Mouse (Mus musculus) embryonic facial prominence, embryonic 14.5 days (tissue): ENCODE results near the gene Tmem108. TPM values are rescaled to one million over a fixed set of nuclear protein-coding genes. Genes with fewer than 3 reads are reported as not detected.

Source experiments
- ATAC-seq: fragments of 200-750 bp; cut with Nextera tagmentation; 2 replicates; pipeline ENCODE4 v1.8.0; 2017; ENCODE audit warnings: low read depth, moderate number of reproducible peaks, moderate TSS enrichment
- DNase-seq: peaks from one replicate; pipeline ENCODE4 v3.0.0-alpha.2; 2015; ENCODE audit warnings: low spot score
- H3K27ac ChIP-seq: fragments of 300-500 bp; sonication (generic); replicated peaks from 2 replicates; pipeline ENCODE4 v1.5.1; 2014; ENCODE audit warnings: low read depth, mild to moderate bottlenecking, low read length, moderate library complexity
- H3K27me3 ChIP-seq: fragments of 300-500 bp; sonication (generic); replicated peaks from 2 replicates; pipeline ENCODE4 v1.6.1; 2014; ENCODE audit warnings: low read length; ENCODE audit not compliant: control insufficient read depth, insufficient read depth
- H3K36me3 ChIP-seq: fragments of 300-500 bp; sonication (generic); 2 replicates; pipeline ENCODE4 v1.6.1; 2014; ENCODE audit warnings: low read length, mixed read lengths; ENCODE audit not compliant: control insufficient read depth, insufficient read depth
- H3K4me1 ChIP-seq: fragments of 300-500 bp; sonication (generic); 2 replicates; pipeline ENCODE4 v1.6.1; 2014; ENCODE audit warnings: antibody characterized with exemption, low read length; ENCODE audit not compliant: control insufficient read depth, insufficient read depth
- H3K4me2 ChIP-seq: fragments of 300-500 bp; sonication (generic); 2 replicates; pipeline ENCODE4 v1.6.1; 2014; ENCODE audit warnings: low read depth, mild to moderate bottlenecking, low read length, moderate library complexity, mixed read lengths
- H3K4me3 ChIP-seq: fragments of 300-500 bp; sonication (generic); 2 replicates; pipeline ENCODE4 v1.5.1; 2014; ENCODE audit warnings: low read depth, mild to moderate bottlenecking, low read length
- H3K9ac ChIP-seq: fragments of 300-500 bp; sonication (generic); 2 replicates; pipeline ENCODE4 v1.6.1; 2014; ENCODE audit warnings: low read depth, mild to moderate bottlenecking, low read length, moderate library complexity, mixed read lengths
- H3K9me3 ChIP-seq: fragments of 300-500 bp; sonication (generic); 2 replicates; pipeline ENCODE4 v1.6.1; 2016; ENCODE audit warnings: low read length; ENCODE audit not compliant: control insufficient read depth
- WGBS: fragments of 180-500 bp; shearing (Covaris S2); extraction: QIAGEN DNeasy Blood & Tissue Kit; methylation state at CpG from one replicate; pipeline ENCODE4 v1.1.7; 2014; 5-methylcytosine and 5-hydroxymethylcytosine counted together
- polyA plus RNA-seq: library from polyadenylated mRNA; unstranded; fragments of >200 nt; fragmentation: Nextera tagmentation; extraction: Ambion mirVana; gene quantifications from 2 replicates; pipeline ENCODE4 v1.2.1, GENCODE M21; 2014

Tmem108 gene
- polyA plus RNA-seq, 1 experiment from 2014 or later, result 9.9 TPM

DNA sequence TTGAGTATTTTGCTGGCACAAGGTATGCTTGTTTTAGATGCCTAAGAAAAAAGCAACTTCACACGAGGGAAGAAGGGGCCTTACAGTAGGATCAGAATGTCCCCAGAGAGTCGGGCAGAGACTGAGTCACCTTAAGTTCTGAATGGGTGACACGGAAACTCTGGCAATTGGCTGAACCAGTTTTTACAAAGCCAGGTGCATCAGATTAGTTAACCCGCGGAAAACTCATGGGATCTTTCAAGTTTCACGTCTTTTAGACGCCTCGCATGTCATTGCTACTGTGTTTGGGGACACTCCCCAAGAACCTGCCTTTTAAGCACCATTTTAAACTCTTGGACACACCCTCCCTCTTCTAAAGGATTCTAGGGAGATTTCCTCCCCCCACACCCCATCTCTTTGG lies 1.3 kb downstream of the Tmem108 start:
- no peak overlapping the region for H3K27ac ChIP-seq
- H3K4me3 ChIP-seq, result peak overlapping the region; percentile 63
- DNase-seq (peak; percentile 26), ATAC-seq (no peak)
- peaks cover 26% of the 10 kb centered on the region for H3K27me3 ChIP-seq
- no peak overlapping the region; the same call in 1 of the 2 replicates for H3K9ac ChIP-seq
- H3K4me1 ChIP-seq, result no peaks in the 10 kb centered on the region
- H3K9me3 ChIP-seq, result no peaks in the 10 kb centered on the region
- no peaks in the 10 kb centered on the region for H3K36me3 ChIP-seq
- H3K4me2 ChIP-seq, result peak overlapping the region; percentile 95
- 12% methylated on average over 8 of the region's 8 CpGs for WGBS

DNA sequence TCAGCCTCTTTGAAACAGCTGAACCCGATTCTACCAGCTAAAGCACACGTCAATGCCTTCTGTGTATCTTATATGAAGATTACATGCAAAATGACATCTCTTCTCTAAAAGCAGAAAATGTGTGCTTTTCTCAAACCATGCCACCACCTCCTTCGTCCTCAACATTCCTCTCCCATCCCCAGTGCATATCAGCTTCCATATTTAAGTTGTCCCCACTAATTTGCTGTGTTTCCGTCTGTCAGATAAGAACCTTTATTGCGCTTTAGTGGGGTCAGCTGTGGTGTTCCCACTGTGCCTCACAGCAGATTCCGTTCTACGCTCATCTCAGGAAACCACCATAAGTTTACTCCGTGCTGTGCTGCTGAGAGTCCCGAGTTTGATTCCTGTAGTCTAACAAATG lies 1.8 kb downstream of the Tmem108 start:
- no peak for ATAC-seq
- Histone ChIP-seq H3K4me3 (no peak overlapping the region), H3K9me3 (no peaks in the 10 kb centered on the region), H3K27me3 (peaks cover 26% of the 10 kb centered on the region), H3K36me3 (no peaks in the 10 kb centered on the region), H3K4me1 (no peaks in the 10 kb centered on the region), H3K27ac (no peak overlapping the region), H3K4me2 (peak overlapping the region; percentile 95), H3K9ac (no peak overlapping the region)
- DNase-seq, result no peak
- 35% methylated on average over 9 of the region's 9 CpGs for WGBS

DNA sequence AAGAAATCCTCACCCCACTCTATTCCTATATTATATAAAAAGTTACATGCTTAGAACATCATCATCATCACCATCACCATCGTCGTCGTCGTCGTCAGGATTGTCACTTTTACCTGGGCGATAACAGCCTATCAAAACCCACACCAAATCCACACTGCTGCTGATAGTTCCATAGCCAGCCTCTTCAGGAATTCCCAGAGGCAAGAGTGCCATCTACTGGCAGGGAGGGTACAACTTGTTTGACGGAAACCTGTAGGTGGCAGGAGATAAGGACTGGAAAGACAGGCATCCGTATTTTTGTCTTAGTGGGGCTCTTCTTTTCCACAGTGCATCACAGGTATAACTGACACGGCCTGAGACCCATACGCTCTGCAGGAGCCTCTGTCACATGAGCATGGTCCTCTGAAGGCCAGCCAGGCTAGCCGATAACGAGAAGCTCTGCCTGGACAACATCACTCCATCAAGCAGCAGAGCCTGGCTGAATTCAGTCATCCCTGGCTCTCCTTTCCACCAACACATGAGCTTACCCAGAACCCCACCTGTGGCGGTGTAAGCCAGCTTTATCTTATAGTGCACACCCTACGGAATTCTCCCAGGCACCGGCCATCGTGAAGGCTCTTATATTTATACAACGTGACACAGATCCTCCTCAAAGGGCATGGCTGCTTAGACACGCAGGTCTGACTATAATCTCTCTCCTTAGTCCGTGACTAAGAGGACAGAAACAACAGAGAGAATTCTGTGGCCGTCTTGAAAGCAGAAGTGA lies 2.5 kb downstream of the Tmem108 start:
- Histone ChIP-seq H3K27ac (no peak overlapping the region), H3K27me3 (peaks cover 26% of the 10 kb centered on the region), H3K4me1 (no peaks in the 10 kb centered on the region), H3K9ac (no peak overlapping the region; the same call in 1 of the 2 replicates), H3K4me3 (no peak overlapping the region), H3K36me3 (no peaks in the 10 kb centered on the region), H3K4me2 (peak overlapping the region; percentile 29; the same call in 1 of the 2 replicates), H3K9me3 (no peaks in the 10 kb centered on the region)
- DNase-seq (peak; percentile 91), ATAC-seq (peak; percentile 26; the same call in 1 of the 2 replicates)
- WGBS, result 15% methylated on average over 20 of the region's 20 CpGs

DNA sequence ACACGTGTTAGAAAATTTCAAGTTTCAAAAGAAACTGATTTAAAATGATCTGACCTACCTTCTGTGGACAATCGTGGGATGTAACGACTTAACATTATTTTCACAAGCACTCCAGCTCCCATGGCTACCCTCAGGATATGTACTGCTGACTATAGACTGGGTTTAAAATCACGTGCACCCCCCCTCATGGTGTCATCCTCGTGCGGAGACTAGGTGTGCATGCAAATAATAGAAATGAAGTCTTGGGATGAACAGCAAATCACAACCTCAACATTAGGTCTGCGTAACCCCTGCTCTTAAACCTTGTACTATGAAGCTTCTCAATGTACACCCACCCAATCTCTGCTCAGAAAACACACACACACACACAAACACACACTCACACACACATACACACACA lies 3.4 kb downstream of the Tmem108 start:
- no peak for ATAC-seq

DNA sequence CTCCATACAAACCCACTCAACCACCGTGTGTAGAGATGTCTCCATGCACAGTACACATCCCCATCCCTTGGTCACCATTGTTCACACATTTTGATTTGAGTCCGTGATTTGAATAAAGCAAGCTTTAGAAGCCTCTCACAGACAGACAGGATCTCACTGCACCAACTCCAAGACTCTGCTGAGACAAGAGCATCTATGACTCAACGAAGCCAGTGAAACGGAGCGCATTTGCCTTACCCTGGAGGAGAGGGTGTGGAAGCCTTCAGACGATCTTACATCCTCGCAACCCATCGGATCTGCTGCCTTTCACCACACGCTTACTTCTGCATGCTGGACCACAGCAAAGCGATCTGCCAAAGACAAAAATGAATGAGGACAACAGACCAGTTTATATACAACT lies 9.0 kb downstream of the Tmem108 start:
- Histone ChIP-seq H3K4me2 (no peak overlapping the region), H3K36me3 (no peaks in the 10 kb centered on the region), H3K27ac (no peak overlapping the region), H3K27me3 (no peaks in the 10 kb centered on the region), H3K4me1 (no peaks in the 10 kb centered on the region), H3K9ac (no peak overlapping the region), H3K9me3 (no peaks in the 10 kb centered on the region), H3K4me3 (no peak overlapping the region)
- DNase-seq (no peak), ATAC-seq (no peak)
- 91% methylated on average over 10 of the region's 10 CpGs for WGBS

More for the DNA sequence above, 3.4 kb downstream of the Tmem108 start:
- no peaks in the 10 kb centered on the region for H3K36me3 ChIP-seq
- H3K9me3 ChIP-seq, result no peaks in the 10 kb centered on the region
- H3K4me3 ChIP-seq, result no peak overlapping the region
- no peaks in the 10 kb centered on the region for H3K4me1 ChIP-seq
- 80% methylated on average over 7 of the region's 7 CpGs for WGBS
- no peak for DNase-seq
- peaks cover 26% of the 10 kb centered on the region for H3K27me3 ChIP-seq
- no peak overlapping the region for H3K4me2 ChIP-seq
- no peak overlapping the region for H3K27ac ChIP-seq
- no peak overlapping the region for H3K9ac ChIP-seq

DNA sequence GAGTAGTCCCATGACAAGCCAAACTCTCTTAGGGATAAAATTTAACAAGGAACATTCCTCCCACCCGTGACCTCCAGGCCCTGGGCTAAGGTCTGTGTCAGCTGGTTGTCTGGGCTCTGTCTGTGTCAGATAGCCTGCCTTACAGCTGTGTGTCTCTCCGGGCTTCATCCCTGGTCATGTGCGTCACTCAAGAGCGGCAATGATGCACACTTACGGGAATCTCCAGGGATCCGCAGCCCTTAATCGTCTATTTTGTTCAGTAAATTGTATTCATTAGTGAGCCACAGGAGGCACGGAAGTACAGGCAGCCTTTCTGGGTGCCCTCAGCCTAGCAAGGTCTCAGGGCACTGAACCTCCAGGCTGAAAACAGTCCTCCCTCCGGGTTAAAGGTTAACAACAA lies 10.1 kb downstream of the Tmem108 start:
- peak; percentile 33 for DNase-seq
- Histone ChIP-seq H3K9me3 (no peaks in the 10 kb centered on the region), H3K27me3 (no peaks in the 10 kb centered on the region), H3K4me3 (no peak overlapping the region), H3K9ac (no peak overlapping the region), H3K4me1 (no peaks in the 10 kb centered on the region), H3K4me2 (no peak overlapping the region), H3K27ac (no peak overlapping the region), H3K36me3 (no peaks in the 10 kb centered on the region)
- ATAC-seq, result 0 out of 2 replicates have a peak, but pooled peaks have one; percentile 41
- WGBS, result 43% methylated on average over 9 of the region's 9 CpGs

DNA sequence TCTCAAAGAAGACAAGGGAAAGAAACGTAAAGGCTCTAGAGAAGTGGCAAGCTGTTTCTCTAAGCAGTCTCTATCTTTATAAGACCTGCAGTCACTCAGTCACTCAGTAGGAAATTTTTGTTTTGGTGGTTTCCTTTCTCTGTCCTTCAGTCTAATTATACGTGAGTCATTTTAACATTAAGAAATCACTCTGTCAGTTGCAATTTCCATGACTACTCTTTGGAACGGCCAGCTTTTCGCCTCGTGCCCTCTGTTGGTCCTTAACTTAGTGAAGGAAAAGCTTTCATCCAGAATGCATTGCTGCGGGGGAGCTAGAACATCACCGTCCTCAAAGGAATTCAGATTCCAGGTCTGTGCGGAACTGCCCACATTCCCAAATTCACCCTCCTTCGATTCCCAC lies 11.1 kb downstream of the Tmem108 start:
- Histone ChIP-seq H3K36me3 (no peaks in the 10 kb centered on the region), H3K9ac (no peak overlapping the region), H3K4me3 (no peak overlapping the region), H3K27ac (no peak overlapping the region), H3K4me1 (no peaks in the 10 kb centered on the region), H3K4me2 (no peak overlapping the region), H3K9me3 (no peaks in the 10 kb centered on the region), H3K27me3 (no peaks in the 10 kb centered on the region)
- ATAC-seq, result no peak
- 63% methylated on average over 9 of the region's 9 CpGs for WGBS
- no peak for DNase-seq

DNA sequence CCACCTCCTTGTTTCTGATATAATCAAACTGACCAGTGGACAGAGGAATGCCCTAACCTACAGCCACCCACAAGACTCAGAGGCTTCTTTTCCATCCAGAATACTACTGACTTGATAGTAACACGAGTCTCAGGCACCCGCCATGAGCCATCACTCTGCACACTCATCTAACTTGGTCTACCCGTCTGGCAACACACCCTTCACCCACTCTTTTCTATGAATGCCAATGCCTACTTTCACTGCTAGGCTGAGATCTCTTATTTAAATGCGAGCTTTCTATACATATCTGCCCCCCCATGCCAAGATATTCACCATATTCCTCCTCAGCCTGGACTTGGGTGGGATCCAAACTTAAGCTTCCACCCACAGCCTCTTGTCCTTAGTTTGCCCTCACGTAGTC lies 15.0 kb downstream of the Tmem108 start:
- Histone ChIP-seq H3K27ac (no peak overlapping the region), H3K36me3 (no peaks in the 10 kb centered on the region), H3K27me3 (no peaks in the 10 kb centered on the region), H3K9ac (no peak overlapping the region), H3K4me1 (no peaks in the 10 kb centered on the region), H3K4me2 (no peak overlapping the region), H3K4me3 (no peak overlapping the region), H3K9me3 (no peaks in the 10 kb centered on the region)
- no peak for DNase-seq
- no peak for ATAC-seq
- 79% methylated on average over 5 of the region's 5 CpGs for WGBS

DNA sequence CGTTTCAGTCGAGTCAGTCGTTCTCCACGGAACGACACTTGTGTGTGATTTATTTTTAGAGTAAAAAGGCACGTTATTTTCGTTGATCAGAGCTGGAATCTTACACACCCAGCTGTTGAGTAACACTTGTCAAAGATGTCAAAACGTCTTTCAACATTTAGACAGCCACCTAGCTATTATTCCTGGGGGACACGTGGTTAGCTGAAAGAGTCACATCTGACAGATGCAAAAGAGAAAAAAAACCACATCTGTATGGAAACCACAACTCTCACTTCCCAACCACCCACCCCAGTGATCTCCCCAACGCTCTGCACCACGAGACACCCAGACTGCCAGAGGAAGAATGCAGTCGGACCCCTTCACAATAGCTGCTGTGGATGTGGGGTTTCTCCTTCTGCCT lies 21.5 kb downstream of the Tmem108 start:
- H3K9ac ChIP-seq, result no peak overlapping the region
- H3K4me3 ChIP-seq, result no peak overlapping the region
- no peak overlapping the region for H3K4me2 ChIP-seq
- H3K27me3 ChIP-seq, result no peaks in the 10 kb centered on the region
- 44% methylated on average over 12 of the region's 12 CpGs for WGBS
- H3K27ac ChIP-seq, result no peak overlapping the region
- no peaks in the 10 kb centered on the region for H3K36me3 ChIP-seq
- peak; percentile 51 for DNase-seq
- H3K4me1 ChIP-seq, result no peaks in the 10 kb centered on the region
- 0 out of 2 replicates have a peak, but pooled peaks cover 4% of the 10 kb centered on the region for H3K9me3 ChIP-seq
- no peak for ATAC-seq
